Mouse (Mus musculus): ENCODE results near the gene Slfnl1.

- TF ChIP-seq POLR2A (IDR thresholded peaks at IDR 0.05; ENCODE audit: control insufficient read depth, low read depth, low read length) (no peak), CTCF (IDR thresholded peaks at IDR 0.05; ENCODE audit: control insufficient read depth, insufficient read depth, insufficient replicate concordance, low read depth, low read length) (no peak)
Observed at GRCm38 (mm10) chr4:120521761-120522160, 10.3 kb upstream of the Slfnl1 start.

Data from testis, adult 2 months (tissue).